Mouse (Mus musculus) small intestine, adult 2 months (tissue): ENCODE data around the gene Nmrk1.

Source experiments
- CTCF ChIP-seq: fragments of 200-500 bp; IDR thresholded peaks from 2 replicates; pipeline ENCODE4 v1.5.1; 2012; ENCODE audit warnings: low read depth, mild to moderate bottlenecking, control low read depth, inconsistent platforms, low read length, moderate library complexity, mixed read lengths; ENCODE audit not compliant: insufficient replicate concordance, insufficient read length; ENCODE audit errors: extremely low read depth
- POLR2A ChIP-seq: fragments of 200-500 bp; IDR thresholded peaks from 2 replicates; pipeline ENCODE4 v1.6.1; 2012; ENCODE audit warnings: low read depth, mild to moderate bottlenecking, control low read depth, inconsistent platforms, low read length, moderate library complexity

DNA sequence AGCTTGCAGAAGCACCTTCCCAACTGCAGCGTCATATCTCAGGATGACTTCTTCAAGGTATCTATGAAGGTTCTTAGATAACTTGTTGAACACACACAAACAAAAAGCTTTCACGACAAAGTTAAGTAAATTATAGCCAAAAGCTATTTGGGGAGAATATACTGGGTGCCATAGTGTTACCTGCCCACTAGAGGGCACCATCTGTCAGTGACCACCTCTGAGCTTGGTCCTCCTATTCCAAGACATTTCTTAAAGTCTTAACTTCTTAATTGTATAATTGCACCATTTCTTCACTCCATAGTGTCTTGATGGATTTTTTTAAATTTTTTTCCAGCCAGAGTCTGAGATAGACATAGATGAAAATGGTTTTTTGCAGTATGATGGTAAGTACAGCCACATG is 7.8 kb downstream of the Nmrk1 start:
- TF ChIP-seq CTCF (peak; percentile 33; the same call in 1 of the 2 replicates), POLR2A (no peak)
